Mouse (Mus musculus) liver, postnatal 0 days (tissue): ENCODE data around the gene Sfxn2.

Source experiments
- CTCF ChIP-seq: sonication (generic); IDR thresholded peaks from 2 replicates; pipeline ENCODE4 v1.5.1; 2016; ENCODE audit warnings: antibody characterized with exemption, low read depth
- EP300 ChIP-seq: IDR thresholded peaks from 2 replicates; pipeline ENCODE4 v1.6.1; 2016; ENCODE audit warnings: antibody characterized with exemption, low read depth, mild to moderate bottlenecking

DNA sequence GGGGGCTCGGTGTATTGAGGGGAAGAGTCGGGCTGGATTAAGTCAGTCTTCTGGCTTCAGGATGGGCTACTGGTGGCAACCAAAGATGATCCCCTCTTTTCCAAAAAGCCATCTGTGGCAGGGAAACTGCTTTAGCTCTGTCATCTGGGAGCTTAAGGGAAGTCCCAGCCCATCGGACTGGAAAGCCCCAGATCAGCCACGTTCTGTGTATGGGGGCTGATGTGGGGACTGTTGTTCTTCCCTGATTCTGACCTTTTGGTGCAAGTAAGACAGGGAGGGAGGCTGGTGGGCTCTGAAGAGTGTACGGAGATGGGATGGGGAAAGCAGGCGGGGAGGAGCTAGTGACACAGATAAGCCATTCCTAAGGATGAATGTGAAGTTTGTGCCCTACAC lies 49.0 kb upstream of the Sfxn2 start:
- TF ChIP-seq EP300 (no peak), CTCF (no peak)
